Mouse (Mus musculus): ENCODE measurements at regions not wholly inside any gene's neighbourhood (a gene's known extent, or its start where the extent isn't known, plus 50 kb on each side); places are given as distances from the start of the nearest gene placed in this dataset.
A peak's percentile ranks its signal among the peaks of the same experiment; 100 is the strongest.

GRCm38 (mm10) chr4:140396548-140396947 lies 150.0 kb upstream of the Igsf21 start:
- no peak for DNase-seq

- no peak for DNase-seq
Measured at GRCm38 (mm10) chr4:140392290-140392689, 145.7 kb upstream of the Igsf21 start.

GRCm38 (mm10) chr4:140390684-140391234 lies 144.2 kb upstream of the Igsf21 start:
- no peak for DNase-seq

- no peak for DNase-seq
Measured at GRCm38 (mm10) chr4:140385686-140386085, 139.1 kb upstream of the Igsf21 start.

DNA sequence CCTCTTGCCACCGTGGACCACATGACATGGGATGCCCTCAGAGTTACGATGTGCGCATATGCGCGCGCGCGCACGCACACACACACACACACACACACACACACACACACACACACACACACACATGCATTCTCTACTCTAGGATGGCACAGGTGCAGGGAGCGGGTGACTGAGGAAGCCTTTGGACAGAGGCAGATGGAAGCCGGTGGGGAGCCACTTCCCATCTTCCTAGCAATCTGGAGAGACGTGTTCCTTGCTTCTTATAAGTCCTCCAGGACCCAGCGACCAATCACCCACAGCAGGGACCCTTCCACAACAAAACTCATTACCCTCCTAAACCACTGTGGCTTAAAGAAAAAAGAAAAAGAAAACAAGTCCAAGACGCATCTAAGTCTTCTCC lies 138.6 kb upstream of the Igsf21 start:
- no peak for DNase-seq

DNA sequence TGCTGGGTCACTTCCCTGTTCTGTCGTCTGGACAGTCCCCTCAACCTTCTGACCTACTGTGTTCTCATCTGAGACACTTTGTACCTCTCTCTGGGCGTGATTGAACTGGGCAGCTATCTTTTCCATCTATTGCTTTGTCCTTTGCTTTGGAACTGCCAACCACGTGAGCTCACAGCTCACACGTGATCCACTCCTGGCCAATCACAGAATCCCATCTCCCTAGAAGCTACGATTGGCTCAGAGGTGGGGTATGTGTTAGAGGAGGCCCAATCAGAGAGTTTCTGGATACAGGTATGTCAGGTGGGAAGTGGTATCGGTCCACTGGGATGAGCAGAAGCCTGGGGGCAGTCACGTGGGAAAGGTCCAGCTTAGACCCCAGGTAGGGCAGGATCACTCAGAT lies 137.0 kb upstream of the Igsf21 start:
- no peak for DNase-seq

DNA sequence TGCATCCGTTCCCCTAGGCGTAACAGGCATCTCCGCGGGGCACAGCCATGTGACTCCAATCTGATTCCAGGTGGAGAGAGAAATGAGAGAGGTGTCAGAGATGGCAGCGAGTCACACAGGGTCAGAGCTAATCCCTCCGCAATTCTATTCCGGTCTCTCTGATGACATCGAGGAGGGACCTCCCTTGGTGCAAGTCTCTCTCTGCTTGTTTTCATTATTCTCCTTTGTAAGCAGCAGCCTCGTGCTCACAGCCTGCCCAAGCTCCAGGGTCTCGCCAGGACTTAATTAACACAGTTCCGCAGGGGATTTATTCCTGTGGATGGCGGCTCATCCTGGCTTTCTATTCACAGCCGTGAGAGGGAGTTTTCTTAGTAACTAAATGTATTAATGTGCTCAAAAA lies 134.1 kb upstream of the Igsf21 start:
- DNase-seq, result no peak

- no peak for DNase-seq
Measured at GRCm38 (mm10) chr4:140377941-140378340, 131.4 kb upstream of the Igsf21 start.

GRCm38 (mm10) chr4:140372586-140373325 lies 126.2 kb upstream of the Igsf21 start:
- DNase-seq, result no peak

DNA sequence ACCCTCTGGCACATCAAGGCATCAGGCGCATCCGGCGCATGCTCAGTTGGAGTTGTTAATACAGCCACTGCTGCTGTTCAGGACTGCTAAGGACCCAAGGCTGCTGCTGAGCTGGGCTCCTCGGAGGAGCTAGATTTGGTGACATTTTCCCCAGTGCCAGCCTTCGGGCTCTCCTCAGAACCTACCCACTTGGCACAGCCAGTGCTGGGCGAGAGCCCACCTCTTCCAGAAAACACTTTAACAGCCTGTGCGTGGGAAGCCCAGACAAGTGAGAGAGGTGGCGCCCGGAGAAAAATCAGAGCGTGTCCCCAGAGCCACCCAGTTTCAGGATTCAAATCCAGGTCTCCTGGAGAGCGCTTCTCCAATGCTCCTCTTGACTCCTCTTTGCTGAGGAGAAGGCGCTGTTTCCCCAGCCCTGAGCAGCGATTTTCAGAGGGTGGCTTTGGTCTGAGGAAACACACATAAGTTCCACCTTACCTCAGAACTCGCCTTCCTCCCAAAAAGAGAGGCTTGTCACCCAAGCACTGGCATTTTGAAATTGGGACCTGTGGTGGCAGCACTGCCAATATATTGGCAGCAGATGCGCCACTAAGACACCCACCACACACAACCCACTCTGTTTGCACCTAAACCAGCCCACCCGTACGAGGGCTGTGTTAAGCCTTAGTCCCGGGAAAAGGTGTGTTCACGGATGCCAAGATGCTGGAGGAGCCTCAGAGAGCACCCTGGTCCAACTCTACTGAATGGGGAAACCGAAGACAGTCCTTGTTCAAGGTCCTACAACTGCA lies 125.0 kb upstream of the Igsf21 start:
- no peak for DNase-seq

DNA sequence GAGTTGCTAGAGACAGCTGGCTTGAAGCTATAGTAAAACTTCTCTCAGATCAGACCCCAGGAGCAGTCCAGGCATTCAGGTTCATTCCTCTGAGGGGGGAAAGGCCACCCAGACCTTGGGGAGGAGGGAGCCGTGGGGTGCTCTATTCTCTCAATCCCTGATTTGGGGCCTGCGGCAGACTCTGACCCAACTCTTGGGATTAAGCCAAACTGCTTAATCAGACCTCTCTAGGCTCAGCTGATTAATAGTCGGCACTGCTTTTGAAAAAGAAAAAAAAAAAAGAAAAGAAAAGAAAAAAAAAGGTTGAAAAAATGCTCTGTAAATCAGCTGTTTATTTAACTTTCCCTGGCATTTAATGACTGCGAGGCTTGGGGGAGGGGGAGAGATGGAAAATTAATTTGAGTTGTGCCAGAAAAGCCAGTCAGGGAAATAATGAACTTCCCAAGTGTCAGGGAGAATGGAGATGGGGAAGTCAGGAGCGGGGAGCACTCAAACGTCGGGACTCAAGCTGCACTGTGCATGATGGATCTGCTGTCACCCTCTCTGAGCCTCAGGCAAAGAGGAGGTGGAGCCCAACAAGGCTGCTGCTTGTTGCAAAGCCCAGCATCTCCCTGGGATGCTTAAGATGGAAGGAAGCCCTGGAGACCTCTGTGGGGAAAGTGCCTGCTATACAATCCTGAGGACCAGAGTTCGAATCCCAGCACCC lies 120.5 kb upstream of the Igsf21 start:
- no peak for DNase-seq

DNA sequence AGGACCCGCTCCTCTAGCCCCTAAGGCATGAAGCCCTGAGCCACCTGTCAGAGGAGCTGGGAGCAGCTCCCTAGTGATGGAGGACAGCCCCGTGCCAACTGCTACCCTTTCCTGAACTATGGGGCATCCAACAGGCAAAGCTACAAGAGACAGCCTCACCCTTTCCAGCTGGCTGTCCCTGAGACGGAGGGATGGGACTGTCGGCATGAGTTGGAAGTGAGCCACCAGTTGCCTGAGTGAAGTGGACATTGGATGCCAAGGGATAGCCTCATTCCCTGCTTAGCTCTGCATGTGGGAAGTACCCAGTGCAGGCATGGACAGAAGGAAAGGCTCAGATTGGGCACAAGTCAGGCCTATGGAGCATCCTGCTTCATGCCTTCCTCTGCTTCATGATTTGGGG lies 112.3 kb upstream of the Igsf21 start:
- no peak for DNase-seq

GRCm38 (mm10) chr4:140358103-140358502 lies 111.5 kb upstream of the Igsf21 start:
- peak; percentile 79 for DNase-seq

DNA sequence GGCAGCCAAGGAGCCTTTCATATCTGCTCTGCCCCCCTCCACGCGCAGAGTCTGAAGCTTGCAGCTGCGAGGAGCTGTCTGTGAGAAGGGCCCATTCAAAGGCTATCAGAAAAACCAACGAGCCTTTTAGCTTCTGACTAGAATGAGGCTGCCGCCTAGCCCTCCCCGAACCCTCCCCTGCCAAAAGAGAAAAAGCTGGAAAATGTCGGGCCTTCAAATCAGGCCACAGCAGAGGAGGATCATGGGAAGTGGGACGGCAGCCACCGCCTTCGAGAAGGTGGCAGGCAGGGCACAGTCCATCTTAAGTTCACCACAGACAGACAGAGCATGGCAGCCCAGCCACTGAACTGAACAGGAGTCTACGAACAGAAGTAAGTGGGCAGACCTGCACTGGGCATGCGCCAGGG lies 108.6 kb upstream of the Igsf21 start:
- no peak for DNase-seq

DNA sequence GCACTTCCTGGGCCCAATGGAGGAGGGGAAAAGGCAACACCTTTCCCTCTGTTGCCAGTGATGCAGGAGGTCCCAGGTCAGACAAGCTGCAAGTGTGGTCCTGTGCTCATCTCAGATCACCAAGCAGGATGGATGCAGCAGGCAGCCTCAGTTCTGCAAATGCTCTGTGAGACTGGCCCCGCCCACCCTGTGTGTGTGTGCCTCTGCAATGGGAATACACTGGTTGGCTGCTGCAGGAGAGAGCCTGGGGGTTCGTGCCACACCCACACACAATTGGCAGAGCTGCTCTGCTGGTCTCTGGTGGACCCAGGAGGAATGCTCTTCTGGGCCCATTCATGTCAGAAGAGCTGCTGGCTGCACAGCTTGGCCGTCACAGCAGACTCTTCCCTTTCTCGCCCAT lies 102.2 kb upstream of the Igsf21 start:
- DNase-seq, result no peak

- no peak for DNase-seq
Measured at GRCm38 (mm10) chr4:140330138-140330537, 83.6 kb upstream of the Igsf21 start.

GRCm38 (mm10) chr4:140326706-140327440 lies 80.3 kb upstream of the Igsf21 start:
- no peak for DNase-seq

DNA sequence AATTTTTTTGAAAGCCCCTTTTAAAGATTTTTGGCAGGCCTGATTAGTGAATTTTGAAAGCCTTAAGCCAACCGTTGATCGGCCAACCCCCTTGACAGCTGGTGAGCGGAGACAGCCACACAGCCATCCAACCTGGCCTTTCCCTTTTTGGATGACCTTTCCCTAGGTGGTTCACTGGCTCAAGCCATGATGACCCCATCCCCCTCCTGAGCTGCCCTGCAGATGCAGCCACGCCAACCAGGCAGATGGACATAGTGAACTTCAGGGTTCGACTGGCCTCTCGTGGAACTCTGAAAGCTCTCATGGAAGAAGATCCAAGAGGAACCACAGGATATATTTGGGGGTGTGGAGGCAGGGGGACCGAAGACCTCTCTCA lies 79.1 kb upstream of the Igsf21 start:
- no peak for DNase-seq

GRCm38 (mm10) chr4:140324971-140325676 lies 78.5 kb upstream of the Igsf21 start:
- DNase-seq, result no peak

DNA sequence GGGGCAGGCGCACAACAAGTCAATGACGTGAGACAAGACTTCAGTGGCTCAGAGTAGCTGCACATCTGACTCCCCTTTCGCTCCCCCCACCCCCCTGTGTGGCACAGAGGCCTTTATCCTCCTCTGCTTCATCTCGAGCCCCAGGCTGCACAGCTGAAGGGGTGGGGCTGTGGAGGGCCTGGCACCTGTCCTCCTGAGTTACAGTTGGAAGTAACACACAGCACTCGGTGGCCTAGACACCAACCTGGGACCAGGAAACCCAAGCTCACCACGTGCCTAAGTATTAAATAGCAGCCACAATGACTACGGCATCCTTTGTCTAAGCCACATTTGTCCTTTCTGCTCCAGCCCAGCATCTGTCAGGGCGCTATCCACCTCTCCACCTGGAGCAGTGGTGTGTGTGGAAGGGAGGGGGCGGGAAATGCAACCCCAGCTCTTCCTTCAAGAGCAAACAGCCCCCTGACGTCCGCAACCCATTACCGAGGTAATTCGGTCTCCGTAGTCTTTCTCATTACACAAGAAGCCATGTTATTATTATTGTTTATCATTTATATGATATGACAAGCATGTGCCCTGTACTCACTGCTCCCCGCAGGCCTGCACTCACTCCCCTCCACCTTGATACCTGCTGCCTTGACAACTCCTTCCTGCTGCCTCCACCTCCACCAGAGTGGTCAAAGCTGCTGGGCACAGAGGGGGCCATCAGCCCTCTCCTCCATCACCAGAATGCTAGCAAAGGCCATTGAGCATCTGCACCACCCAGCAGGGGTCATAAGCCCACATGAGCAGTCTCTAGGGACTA lies 73.7 kb upstream of the Igsf21 start:
- no peak for DNase-seq

- no peak for DNase-seq
Measured at GRCm38 (mm10) chr4:140312635-140313034, 66.1 kb upstream of the Igsf21 start.

All from liver (tissue).